Comparison of ENCODE assay signal across 8 mouse cellular contexts in genomic region chr5:139909710-139910550, GRCm38 (mm10). TPM values are rescaled to one million over a fixed set of nuclear protein-coding genes. Genes with fewer than 3 reads are reported as not detected.
DNase-seq lines count a peak whose midpoint lies in the region; ATAC-seq and TF ChIP-seq lines count a peak whose summit lies in the region.

No protein-coding gene starts in this region.

- peaks cover 98% of the 10 kb centered on the region for H3K27me3 ChIP-seq in forebrain, embryonic 13.5 days
- H3K27me3 ChIP-seq in kidney, embryonic 16.5 days (ENCODE audit: insufficient read depth, low read length) = peaks cover 95% of the 10 kb centered on the region
- peaks cover 68% of the 10 kb centered on the region for H3K27me3 ChIP-seq in midbrain, embryonic 15.5 days (replicated peaks)

- no peaks in the 10 kb centered on the region for H3K9me3 ChIP-seq in forebrain, embryonic 13.5 days (replicated peaks)
- H3K9me3 ChIP-seq in kidney, embryonic 16.5 days (ENCODE audit: low read length) = no peaks in the 10 kb centered on the region
- no peaks in the 10 kb centered on the region for H3K9me3 ChIP-seq in midbrain, embryonic 15.5 days

- peak overlapping the region; percentile 77; the same call in 1 of the 2 replicates for H3K9ac ChIP-seq in forebrain, embryonic 13.5 days
- H3K9ac ChIP-seq in kidney, embryonic 16.5 days (replicated peaks; ENCODE audit: low read length) = no peak overlapping the region
- no peak overlapping the region; the same call in 1 of the 2 replicates for H3K9ac ChIP-seq in midbrain, embryonic 15.5 days

- TF ChIP-seq CTCF in lung, adult 2 months (IDR thresholded peaks at IDR 0.05; ENCODE audit: insufficient read depth, low read length) = no peak

- TF ChIP-seq POLR2A in lung, adult 2 months (IDR thresholded peaks at IDR 0.05; ENCODE audit: borderline replicate concordance, extremely low read depth, low read depth, low read length) = no peak

- H3K36me3 ChIP-seq in forebrain, embryonic 13.5 days (ENCODE audit: poor library complexity, severe bottlenecking) = no peaks in the 10 kb centered on the region
- no peaks in the 10 kb centered on the region for H3K36me3 ChIP-seq in kidney, embryonic 16.5 days (ENCODE audit: insufficient read depth, low read length)
- no peaks in the 10 kb centered on the region for H3K36me3 ChIP-seq in midbrain, embryonic 15.5 days (replicated peaks)

- peak; percentile 20 for DNase-seq in lung, adult 2 months
- no peak for DNase-seq in lung, postnatal 25 days (ENCODE audit: low spot score)
- DNase-seq in ovary, postnatal 36 days (ENCODE audit: low spot score) = no peak
- DNase-seq in testis, postnatal 14 days (ENCODE audit: low spot score) = no peak

- no peak overlapping the region for H3K27ac ChIP-seq in forebrain, embryonic 13.5 days
- no peak overlapping the region for H3K27ac ChIP-seq in kidney, embryonic 16.5 days (ENCODE audit: low read length)
- H3K27ac ChIP-seq in midbrain, embryonic 15.5 days = no peak overlapping the region

- ATAC-seq in forebrain, embryonic 13.5 days = no peak
- ATAC-seq in kidney, embryonic 16.5 days (ENCODE audit: low FRiP score, low TSS enrichment) = no peak
- ATAC-seq in midbrain, embryonic 15.5 days (replicated peaks) = no peak
- ATAC-seq in monocyte, adult 5-6 weeks (replicated peaks; ENCODE audit: insufficient number of reproducible peaks, low FRiP score, low TSS enrichment, poor library complexity, severe bottlenecking) = no peak

- H3K4me1 ChIP-seq in lung, adult 2 months (ENCODE audit: control insufficient read depth, insufficient read depth, low read length) = peaks cover 7% of the 10 kb centered on the region
- peaks cover 62% of the 10 kb centered on the region for H3K4me1 ChIP-seq in forebrain, embryonic 13.5 days
- peaks cover 46% of the 10 kb centered on the region for H3K4me1 ChIP-seq in kidney, embryonic 16.5 days (ENCODE audit: insufficient read depth, low read length)
- H3K4me1 ChIP-seq in midbrain, embryonic 15.5 days = peaks cover 54% of the 10 kb centered on the region

- WGBS in lung, adult 2 months = 3% methylated on average over 29 of the region's 29 CpGs
- WGBS in forebrain, embryonic 13.5 days = under 1% methylated on average over 29 of the region's 29 CpGs
- WGBS in kidney, embryonic 16.5 days = under 1% methylated on average over 29 of the region's 29 CpGs
- 2% methylated on average over 29 of the region's 29 CpGs for WGBS in midbrain, embryonic 15.5 days

- peak overlapping the region; percentile 13 for H3K4me3 ChIP-seq in lung, adult 2 months (replicated peaks; ENCODE audit: extremely low read depth, low read depth, low read length)
- peak overlapping the region; percentile 63 for H3K4me3 ChIP-seq in forebrain, embryonic 13.5 days
- H3K4me3 ChIP-seq in kidney, embryonic 16.5 days (ENCODE audit: low read length) = peak overlapping the region; percentile 25
- H3K4me3 ChIP-seq in midbrain, embryonic 15.5 days = peak overlapping the region; percentile 70

- H3K4me2 ChIP-seq in forebrain, embryonic 13.5 days = peak overlapping the region; percentile 98
- peak overlapping the region; percentile 39 for H3K4me2 ChIP-seq in kidney, embryonic 16.5 days (replicated peaks; ENCODE audit: low read depth, low read length)
- peak overlapping the region; percentile 99 for H3K4me2 ChIP-seq in midbrain, embryonic 15.5 days

RNA-seq across cellular contexts. Expression of gene Elfn1, which starts 2.2 kb away (rescaled TPM):
- 22.5 and 27.8 TPM in 2 replicates for polyA plus RNA-seq in lung, adult 2 months (2012; rRNA removed)
- 0.44 and 1.1 TPM in 2 replicates for polyA plus RNA-seq in forebrain, embryonic 13.5 days (2015; fragmentation: Nextera tagmentation; extraction: Ambion mirVana)
- 0.24 and 0.37 TPM in 2 replicates for polyA plus RNA-seq in kidney, embryonic 16.5 days (2015; fragmentation: Nextera tagmentation; extraction: Ambion mirVana)
- 2.7 and 4.3 TPM in 2 replicates for polyA plus RNA-seq in midbrain, embryonic 15.5 days (2015; fragmentation: Nextera tagmentation; extraction: Ambion mirVana)
- not detected in 3 replicates for total RNA-seq in monocyte, adult 5-6 weeks (2017)

Comparison
In these comparisons a context has a peak if more than half of its experiments do, and no peak if none do; other contexts are left out.
1. H3K4me3 ChIP-seq: peak in every context shown above with its lines; median percentile 70 in midbrain, embryonic 15.5 days; 63 in forebrain, embryonic 13.5 days; 25 in kidney, embryonic 16.5 days; 13 in lung, adult 2 months.
2. H3K4me2 ChIP-seq: peak in every context shown above with its lines; median percentile 99 in midbrain, embryonic 15.5 days; 98 in forebrain, embryonic 13.5 days; 39 in kidney, embryonic 16.5 days.